Mouse (Mus musculus) gastrocnemius, postnatal 14 days (tissue): Measurements from ENCODE around the gene Acaa1b. TPM values are rescaled to one million over a fixed set of nuclear protein-coding genes. Genes with fewer than 3 reads are reported as not detected.

Experiments
- DNase-seq: peaks from one replicate; pipeline ENCODE4 v3.0.0; 2021; ENCODE audit warnings: mixed read lengths
- intact Hi-C: fragments of 180-260 bp; cut with DNase I; formaldehyde crosslinking; loops from one replicate; pipeline ENCODE4 v1.15.1; 2025; ENCODE audit warnings: low total_unique reads
- total RNA-seq, 2 experiments: library from RNA; stranded (reverse); gene quantifications; 2 replicates each; pipeline ENCODE4 v1.2.3; 2021

Gene Acaa1b
- total RNA-seq, 2 experiments from 2014 or later = 1.1 to 1.3 TPM

DNA sequence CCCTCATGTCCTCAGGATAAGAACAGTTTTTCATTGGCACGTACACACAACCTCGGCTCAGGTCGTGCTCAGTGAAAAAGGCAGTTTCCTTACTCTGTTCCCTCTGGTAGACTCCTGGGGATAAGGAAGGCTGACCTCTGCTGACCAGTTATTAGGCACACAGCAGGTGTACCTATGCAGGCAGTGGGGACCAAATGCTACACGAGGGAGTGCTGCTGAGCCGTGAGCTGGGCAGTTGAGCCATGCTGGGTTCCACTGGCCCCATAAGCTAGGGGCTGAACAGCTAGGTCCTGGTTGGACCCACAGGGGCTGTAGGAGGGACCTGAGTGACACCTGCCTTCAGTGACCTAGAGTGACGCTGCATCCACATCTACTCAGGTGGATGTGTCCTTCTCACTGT is 11.3 kb downstream of the Acaa1b start:
- no peak for DNase-seq
- intact Hi-C loops = no loop called here

DNA sequence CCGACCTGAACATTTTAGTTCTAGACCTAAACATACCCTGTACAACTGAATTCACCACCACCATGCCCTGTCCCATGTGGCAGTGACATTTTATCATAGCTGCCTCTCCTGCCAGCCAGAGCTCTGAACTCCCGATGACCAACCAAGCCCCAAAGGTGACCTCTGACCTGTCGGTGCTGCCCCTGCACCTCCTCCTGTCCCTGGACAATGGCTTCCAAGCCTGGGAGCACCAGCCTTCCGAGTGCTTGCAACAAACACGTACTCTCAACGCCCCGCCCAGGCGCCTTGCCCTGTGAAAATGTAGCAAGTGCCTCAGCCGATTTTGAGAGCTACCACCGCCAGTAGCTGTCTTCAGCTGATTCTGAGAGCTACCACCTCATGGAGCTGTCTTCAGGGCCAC is 11.8 kb downstream of the Acaa1b start:
- DNase-seq = no peak
- intact Hi-C loops = no loop called here

DNA sequence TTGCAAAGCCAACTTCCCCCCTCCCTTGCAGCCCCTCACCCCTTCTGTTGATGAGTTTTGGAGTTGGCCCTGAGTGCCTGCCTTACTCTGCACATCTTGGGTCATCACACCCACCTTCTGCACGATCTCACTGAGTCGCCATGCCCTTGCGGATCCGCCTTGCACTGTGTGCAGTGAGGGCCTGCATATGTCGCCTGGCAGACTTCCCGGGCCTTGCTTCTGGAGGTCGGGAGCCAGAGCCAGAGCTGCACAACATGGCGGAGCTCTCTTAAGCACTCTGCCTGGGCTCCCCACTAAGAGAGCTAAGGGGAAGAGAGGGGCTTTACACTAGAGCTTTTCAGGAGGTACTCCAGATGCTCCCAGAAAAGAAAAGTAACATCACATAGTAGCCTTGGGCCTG is 12.2 kb downstream of the Acaa1b start:
- intact Hi-C loops = no loop called here
- no peak for DNase-seq

GRCm38 (mm10) chr9:119143372-119143771 is 13.5 kb downstream of the Acaa1b start:
- DNase-seq = no peak
- intact Hi-C loops = no loop called here

DNA sequence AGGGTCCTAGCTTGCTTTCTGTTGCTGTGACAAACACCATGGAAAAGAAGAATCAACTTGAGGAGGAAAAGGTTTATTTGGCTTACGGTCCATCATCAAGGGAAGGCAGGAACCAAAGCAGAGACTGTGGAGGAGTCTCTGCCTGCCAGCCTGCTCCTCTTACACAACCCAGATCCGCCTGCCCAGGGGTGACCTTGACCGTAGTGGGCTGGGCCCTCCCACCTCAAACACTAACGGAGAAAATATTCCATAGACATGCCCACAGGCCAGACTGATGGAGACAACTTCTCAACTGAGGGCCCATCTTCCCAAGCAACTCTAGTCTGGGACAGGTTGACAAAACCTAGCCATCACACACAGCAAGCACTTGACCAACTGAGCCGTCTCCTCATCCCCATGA is 14.8 kb downstream of the Acaa1b start:
- intact Hi-C loops = no loop called here
- DNase-seq = no peak

DNA sequence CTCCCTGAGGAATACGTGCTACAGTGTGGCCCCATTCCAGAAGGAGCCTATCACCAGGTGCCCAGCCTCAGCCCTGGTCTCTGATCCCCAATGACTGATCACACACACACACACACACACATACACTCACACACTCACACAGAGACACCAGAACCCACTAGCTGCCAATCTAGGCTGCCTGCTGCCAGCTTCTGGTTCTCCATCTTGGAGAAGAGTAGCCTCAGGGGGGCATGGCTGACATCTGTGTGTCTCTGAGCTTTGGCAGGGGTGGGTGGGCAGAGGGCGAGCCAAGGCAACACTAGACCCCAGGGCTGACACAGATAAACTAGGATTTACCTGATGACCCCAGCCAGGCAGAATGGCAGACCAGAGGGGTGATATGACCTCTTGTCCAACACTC is 18.1 kb downstream of the Acaa1b start:
- no peak for DNase-seq
- intact Hi-C loops = no loop called here

GRCm38 (mm10) chr9:119130692-119131091 is 26.2 kb downstream of the Acaa1b start:
- DNase-seq = no peak
- intact Hi-C loops = no loop called here

DNA sequence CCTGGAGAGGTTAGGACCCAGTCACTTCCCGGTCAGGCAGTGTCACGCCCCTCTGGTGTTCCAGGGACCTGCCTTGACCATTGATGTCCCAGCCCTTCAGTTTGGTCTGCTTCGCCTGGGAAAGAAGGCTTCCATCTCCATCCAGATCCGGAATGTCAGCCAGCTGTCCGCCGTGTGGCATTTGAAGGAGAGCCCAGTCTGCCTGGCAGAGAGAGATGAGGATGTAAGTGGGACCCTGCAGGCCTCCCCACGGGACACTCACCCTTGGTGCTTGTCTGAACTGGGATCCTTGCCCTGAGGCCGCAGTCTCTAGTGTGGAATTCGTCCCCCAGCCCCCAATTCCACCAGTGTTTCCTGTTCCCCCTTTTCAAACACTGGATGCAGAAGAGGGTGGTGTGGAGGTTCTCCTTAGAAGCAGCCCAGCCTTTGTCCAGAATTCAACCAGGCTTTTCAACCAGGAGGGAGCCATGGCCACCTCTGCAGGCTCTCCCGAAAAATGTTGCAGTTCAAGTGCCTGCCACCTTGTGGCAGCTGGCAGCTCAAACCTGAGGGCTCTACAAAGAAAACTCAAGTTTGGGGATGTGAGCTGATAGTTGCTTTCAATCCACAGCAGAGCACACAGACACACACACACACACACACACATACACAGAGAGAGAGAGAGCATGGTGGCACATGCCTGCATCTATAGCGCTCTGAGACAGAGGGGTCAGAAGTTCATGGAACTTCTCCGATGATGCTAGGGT is 28.3 kb downstream of the Acaa1b start:
- intact Hi-C loops = no loop called here
- no peak for DNase-seq

- intact Hi-C loops = no loop called here
These were observed 34.1 kb downstream of the Acaa1b start for GRCm38 (mm10) chr9:119122596-119123369.

GRCm38 (mm10) chr9:119120168-119120560 is 36.7 kb downstream of the Acaa1b start:
- intact Hi-C loops = no loop called here
- no peak for DNase-seq

More at GRCm38 (mm10) chr9:119122596-119123369, 34.1 kb downstream of the Acaa1b start:
- DNase-seq = no peak

DNA sequence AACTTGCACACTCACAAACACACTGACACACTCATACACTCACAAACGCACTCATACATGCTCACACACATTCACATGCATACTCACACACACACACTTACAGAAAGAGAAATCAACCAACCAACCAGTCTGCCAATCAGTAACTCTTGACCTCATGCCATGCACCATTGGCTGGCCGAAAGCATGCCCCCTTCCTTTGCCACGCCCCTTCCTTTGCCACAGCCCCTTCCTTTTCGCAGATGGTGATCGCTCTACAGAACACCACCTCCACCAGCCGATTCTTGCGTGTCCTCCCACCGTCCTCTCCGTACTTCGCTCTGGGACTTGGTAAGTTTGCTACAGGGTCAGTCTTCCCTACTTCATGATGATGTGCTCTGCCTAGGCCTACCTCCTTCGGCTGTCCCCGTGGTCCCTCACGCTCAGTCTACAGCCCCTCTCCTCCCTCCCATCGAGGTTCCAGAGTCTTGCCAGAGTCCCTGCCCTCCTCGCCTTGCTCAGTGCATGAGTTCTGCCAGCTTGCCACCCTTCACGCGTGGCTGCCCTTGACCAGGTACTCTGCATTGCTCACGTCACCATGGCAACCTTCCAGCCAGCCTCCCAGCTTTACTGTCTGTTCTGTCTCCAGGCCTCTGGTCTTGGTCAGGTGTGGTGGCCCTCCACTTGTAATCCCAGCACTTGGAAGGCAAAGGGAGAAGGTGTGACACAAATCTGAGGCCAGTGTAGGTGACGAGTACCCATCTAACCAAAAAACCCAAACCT is 37.3 kb downstream of the Acaa1b start:
- intact Hi-C loops = no loop called here
- DNase-seq = no peak

GRCm38 (mm10) chr9:119114911-119115310 is 42.0 kb downstream of the Acaa1b start:
- DNase-seq = no peak
- intact Hi-C loops = no loop called here

GRCm38 (mm10) chr9:119110640-119111039 is 46.3 kb downstream of the Acaa1b start:
- intact Hi-C loops = no loop called here
- DNase-seq = peak; percentile 68

GRCm38 (mm10) chr9:119109685-119110353 is 47.1 kb downstream of the Acaa1b start:
- intact Hi-C loops = loop anchor here (10.0 kb wide), 1 partner anchor 85 kb away; no protein-coding TSS in a partner anchor
- DNase-seq = no peak

GRCm38 (mm10) chr9:119107566-119107965 is 49.3 kb downstream of the Acaa1b start:
- DNase-seq = peak; percentile 49
- intact Hi-C loops = loop anchor here (10.0 kb wide), 1 partner anchor 87 kb away; no protein-coding TSS in a partner anchor

DNA sequence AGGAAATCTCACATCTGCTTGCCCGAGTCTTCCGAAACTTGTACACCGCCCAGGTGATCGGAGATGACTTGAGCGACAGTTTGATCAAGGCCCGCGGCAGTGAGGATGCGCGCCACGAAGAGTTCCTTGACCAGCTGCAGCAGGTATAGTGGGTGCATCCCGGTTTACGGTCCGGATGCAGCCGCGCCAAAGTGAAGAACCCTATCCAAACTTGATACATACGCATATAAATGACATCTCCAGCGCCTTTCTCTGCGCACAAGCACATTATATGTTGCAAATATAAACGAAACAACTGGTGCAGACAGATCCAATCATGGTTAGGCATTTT is 54.1 kb downstream of the Acaa1b start:
- no peak for DNase-seq
- intact Hi-C loops = loop anchor here (10.0 kb wide), 1 partner anchor 92 kb away; no protein-coding TSS in a partner anchor

DNA sequence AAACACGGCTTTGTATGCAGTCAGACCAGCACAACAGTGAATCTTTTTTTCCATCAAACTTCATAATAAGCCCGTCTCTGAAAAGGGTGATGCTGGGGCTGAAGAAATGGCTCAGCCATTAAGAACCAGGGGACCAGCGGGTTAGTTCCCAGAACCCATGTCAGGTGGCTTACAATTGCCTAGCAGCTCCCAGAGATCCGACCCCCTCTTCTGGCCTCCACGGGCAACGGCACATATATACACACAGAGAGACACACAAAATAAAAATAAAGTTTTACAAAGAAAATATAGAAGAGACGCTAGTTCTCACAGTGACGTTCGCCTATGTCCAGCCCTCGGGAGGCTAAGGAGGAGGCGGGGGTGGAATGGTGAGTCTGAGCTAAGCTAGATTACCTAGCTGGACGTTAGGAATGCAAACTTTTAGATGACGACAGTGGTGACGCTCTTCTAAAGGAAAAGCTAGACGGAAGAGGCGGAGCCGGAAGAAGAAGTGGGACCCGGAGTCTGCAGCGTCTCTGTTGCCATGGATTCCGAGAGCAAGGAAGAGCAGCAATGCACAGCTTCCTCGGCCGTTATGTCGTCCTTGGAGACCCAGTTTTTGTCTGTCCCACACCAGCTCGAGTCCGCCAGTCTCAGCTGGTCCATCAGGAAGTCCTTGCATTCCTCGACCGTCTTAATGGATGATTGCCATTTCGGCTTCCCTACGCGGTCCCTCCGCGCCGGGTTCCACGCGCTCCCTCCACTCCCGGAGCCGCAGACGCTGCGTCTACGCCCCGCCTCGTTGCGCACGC is 54.7 kb downstream of the Acaa1b start, which contains the start of gene Dlec1:
Gene Dlec1 (plus strand): TSS at position 487 of the 791 bp plus-strand sequence.
- intact Hi-C loops = loop anchor here (10.0 kb wide), 1 partner anchor 93 kb away; no protein-coding TSS in a partner anchor
- DNase-seq = peak; percentile 49

DNA sequence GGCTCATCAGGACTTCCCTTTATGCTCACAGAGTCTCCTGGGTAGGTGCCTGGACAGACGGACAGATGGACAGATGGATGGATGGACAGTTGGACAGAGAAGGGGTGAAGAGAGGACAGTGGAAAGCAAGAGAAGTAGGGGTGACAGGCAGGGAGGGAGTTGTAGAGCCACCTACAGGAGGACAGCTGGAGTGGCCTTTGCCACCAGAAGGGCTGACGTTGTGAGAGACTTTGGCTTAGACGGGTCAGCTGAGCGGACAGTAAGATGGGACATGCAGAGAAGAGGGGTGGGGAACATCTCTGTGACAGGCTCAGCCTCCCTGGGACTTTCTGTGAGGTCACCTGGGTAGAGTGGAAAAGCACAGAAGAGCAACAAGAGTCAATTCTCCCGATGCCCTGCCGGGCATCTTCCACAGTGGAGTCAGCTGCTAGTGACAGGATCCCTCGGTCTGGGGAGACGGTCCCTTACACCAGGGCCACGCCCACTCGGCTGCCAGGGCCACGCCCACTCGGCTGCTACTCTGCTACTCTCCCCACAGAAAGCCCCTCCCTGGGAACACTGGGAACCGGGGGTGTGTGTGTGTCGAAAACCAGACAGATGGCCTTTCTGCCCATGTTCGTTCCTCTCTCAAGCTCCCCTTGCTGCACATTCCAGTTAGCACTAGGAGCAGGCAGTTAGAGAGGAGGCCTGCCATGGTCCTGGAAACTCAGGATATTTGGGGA is 56.6 kb downstream of the Acaa1b start:
- intact Hi-C loops = loop anchor here (10.0 kb wide), 1 partner anchor 94 kb away; no protein-coding TSS in a partner anchor
- peak; percentile 38 for DNase-seq
